Mouse (Mus musculus) midbrain, embryonic 15.5 days (tissue): ENCODE results near the gene Kcnh5. TPM values are rescaled to one million over a fixed set of nuclear protein-coding genes. Genes with fewer than 3 reads are reported as not detected.

Experiments
- ATAC-seq: fragments of 200-750 bp; cut with Nextera tagmentation; replicated peaks from 2 replicates; pipeline ENCODE4 v1.8.0; 2017; ENCODE audit warnings: moderate TSS enrichment
- H3K27ac ChIP-seq: fragments of 300-500 bp; sonication (generic); 2 replicates; pipeline ENCODE4 v1.5.1; 2015; ENCODE audit warnings: mild to moderate bottlenecking, inconsistent platforms
- H3K27me3 ChIP-seq: fragments of 300-500 bp; sonication (generic); replicated peaks from 2 replicates; pipeline ENCODE4 v1.6.1; 2015; ENCODE audit warnings: inconsistent platforms
- H3K36me3 ChIP-seq: fragments of 300-500 bp; sonication (generic); replicated peaks from 2 replicates; pipeline ENCODE4 v1.6.1; 2015; ENCODE audit warnings: inconsistent platforms
- H3K4me1 ChIP-seq: fragments of 300-500 bp; sonication (generic); 2 replicates; pipeline ENCODE4 v1.6.1; 2015; ENCODE audit warnings: inconsistent platforms
- H3K4me2 ChIP-seq: fragments of 300-500 bp; sonication (generic); 2 replicates; pipeline ENCODE4 v1.6.1; 2015; ENCODE audit warnings: inconsistent platforms, mild to moderate bottlenecking, moderate library complexity
- H3K4me3 ChIP-seq: fragments of 300-500 bp; sonication (generic); 2 replicates; pipeline ENCODE4 v1.5.1; 2015; ENCODE audit warnings: mild to moderate bottlenecking, inconsistent platforms
- H3K9ac ChIP-seq: fragments of 300-500 bp; sonication (generic); 2 replicates; pipeline ENCODE4 v1.6.1; 2015; ENCODE audit warnings: mild to moderate bottlenecking, inconsistent platforms
- H3K9me3 ChIP-seq: fragments of 300-500 bp; sonication (generic); 2 replicates; pipeline ENCODE4 v1.6.1; 2016; ENCODE audit warnings: inconsistent platforms
- WGBS: fragments of 180-500 bp; shearing (Covaris S2); methylation state at CpG from one replicate; pipeline ENCODE4 v1.1.7; 2015; ENCODE audit warnings: mixed read lengths; 5-methylcytosine and 5-hydroxymethylcytosine counted together
- polyA plus RNA-seq: library from polyadenylated mRNA; unstranded; fragments of >200 nt; fragmentation: Nextera tagmentation; extraction: Ambion mirVana; gene quantifications from 2 replicates; pipeline ENCODE4 v1.2.1, GENCODE M21; 2015

Gene Kcnh5
- 3.3 and 3.5 TPM in 2 replicates for polyA plus RNA-seq

DNA sequence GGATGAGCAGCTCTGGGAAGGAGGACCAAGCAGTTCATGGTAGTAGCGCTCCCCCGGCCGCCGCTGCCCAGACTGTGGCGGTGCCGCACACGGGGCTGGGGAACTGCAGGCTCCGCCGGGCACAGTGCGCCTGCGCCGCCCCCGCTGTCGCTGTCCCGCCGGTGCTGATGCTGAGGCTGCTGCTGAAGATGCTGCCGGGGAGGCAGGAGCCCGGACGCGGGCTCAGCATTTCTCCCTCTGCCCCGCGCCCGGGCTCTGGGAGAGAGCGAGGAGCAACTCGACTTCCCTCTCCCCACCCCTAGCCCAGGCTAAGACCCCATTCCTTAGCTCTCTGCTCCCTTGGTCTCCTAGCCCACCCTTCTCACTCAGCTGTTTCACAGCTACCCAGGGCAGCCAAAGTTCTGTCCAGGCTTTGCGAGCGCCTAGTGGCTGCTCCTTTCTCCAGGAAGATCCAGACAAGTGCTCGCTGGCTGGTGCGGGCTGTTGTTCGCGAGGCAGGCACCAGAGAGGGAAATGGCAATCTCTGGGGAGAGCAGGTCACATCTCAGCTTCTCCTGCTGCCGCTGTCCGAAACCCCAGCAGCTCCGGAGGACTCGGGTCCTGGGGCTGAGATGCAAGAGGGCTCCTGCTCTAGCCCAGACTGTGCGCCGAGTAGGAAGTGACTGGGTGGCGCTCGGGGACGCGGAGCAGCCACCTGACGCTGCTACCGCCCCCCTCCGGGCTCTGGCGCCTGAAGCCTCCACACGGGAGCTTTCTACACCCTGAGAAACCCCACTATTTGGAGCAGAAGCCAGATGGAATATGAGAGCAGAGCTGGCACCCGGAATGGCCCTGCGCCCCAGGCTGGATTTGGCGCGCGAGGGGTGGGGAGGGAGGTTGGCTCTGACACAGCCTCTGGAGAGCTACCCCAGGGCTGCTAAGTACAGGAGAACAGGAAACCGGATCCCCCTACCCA is at the start of gene Kcnh5:
Gene Kcnh5 (minus strand): TSS at position 642 of the 955 bp plus-strand sequence.
- H3K4me1 ChIP-seq: peaks cover 17% of the 10 kb centered on the region
- peak within 1 kb of the TSS; percentile 99 for H3K4me2 ChIP-seq
- H3K4me3 ChIP-seq: peak within 1 kb of the TSS; percentile 70
- peak; percentile 96 for ATAC-seq
- H3K36me3 ChIP-seq: no peaks in the 10 kb centered on the region
- 1% methylated on average over 46 of the region's 52 CpGs for WGBS
- H3K9ac ChIP-seq: peak within 1 kb of the TSS; percentile 63
- H3K27me3 ChIP-seq: peaks cover 5% of the 10 kb centered on the region; the same call in 1 of the 2 replicates
- peak within 1 kb of the TSS; percentile 77 for H3K27ac ChIP-seq
- H3K9me3 ChIP-seq: no peaks in the 10 kb centered on the region

DNA sequence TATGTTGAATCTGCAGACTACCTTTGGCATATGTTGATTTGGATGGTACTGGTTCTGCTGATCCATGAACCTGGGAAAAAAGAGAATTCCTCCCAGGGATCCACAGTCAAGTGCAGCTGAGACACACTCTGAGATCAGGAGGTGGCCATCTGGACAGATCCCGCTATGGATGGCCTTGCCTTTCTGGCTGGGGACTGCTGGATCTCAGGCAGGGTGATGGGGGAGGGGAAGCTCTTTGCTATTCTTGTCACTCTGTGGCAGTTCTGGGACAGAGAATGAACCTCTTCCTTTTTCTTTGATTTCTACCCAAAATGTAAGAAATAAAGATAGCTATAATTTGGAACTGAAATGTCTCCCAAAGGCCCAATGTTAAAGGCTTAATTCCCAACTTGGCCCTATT is 46.8 kb upstream of the Kcnh5 start:
- ATAC-seq: no peak
- H3K9me3 ChIP-seq: no peaks in the 10 kb centered on the region
- H3K4me1 ChIP-seq: no peaks in the 10 kb centered on the region
- no peak overlapping the region for H3K4me2 ChIP-seq
- no peak overlapping the region for H3K27ac ChIP-seq
- H3K9ac ChIP-seq: no peak overlapping the region
- H3K36me3 ChIP-seq: no peaks in the 10 kb centered on the region
- no peak overlapping the region for H3K4me3 ChIP-seq
- H3K27me3 ChIP-seq: no peaks in the 10 kb centered on the region
- 79% methylated on average over 1 of the region's 1 CpGs for WGBS

DNA sequence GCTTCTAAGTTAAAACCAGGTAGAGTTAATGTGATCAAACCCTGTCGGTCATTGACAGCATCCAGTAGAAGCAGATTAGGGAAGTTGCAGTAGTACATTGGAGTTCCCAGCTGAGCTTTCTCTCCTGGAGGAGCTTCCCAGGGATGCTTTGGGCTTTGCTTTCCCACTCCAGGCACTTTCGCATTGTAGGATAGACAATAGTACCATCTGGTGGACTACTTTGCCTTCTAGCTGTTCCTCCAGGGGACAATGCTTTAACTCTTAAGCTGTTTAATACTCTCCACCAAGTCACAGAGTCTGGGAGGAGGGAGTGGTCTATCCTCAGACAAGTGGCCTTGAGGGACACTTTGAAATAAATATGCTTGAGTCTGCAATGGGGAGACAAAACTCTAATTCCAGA is 12.3 kb upstream of the Kcnh5 start:
- H3K27ac ChIP-seq: no peak overlapping the region
- WGBS: 49% methylated on average over 2 of the region's 2 CpGs
- no peak overlapping the region for H3K4me2 ChIP-seq
- no peaks in the 10 kb centered on the region for H3K27me3 ChIP-seq
- H3K4me3 ChIP-seq: no peak overlapping the region
- ATAC-seq: no peak
- H3K9me3 ChIP-seq: no peaks in the 10 kb centered on the region
- no peak overlapping the region for H3K9ac ChIP-seq
- no peaks in the 10 kb centered on the region for H3K36me3 ChIP-seq
- no peaks in the 10 kb centered on the region for H3K4me1 ChIP-seq

DNA sequence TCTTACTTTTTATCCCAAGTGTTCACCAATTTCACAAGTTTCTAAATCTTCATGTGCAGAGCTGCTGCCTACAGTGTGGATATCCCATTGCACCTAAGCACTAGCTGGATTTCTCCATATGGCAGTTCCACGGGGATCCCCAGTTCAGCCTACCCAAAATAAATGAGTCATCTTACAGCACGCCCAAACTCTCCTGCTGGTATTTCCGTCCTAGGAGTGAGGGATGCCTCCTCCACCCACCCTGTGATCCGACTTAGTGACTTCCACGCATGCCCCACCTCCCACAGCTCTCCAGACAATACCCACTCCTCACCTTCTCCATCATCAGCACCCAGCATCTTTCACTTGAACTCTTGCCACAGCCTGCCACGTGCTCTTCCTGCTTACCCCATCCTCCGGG is 5.5 kb upstream of the Kcnh5 start:
- peaks cover 8% of the 10 kb centered on the region for H3K4me1 ChIP-seq
- no peak overlapping the region for H3K4me2 ChIP-seq
- no peak overlapping the region for H3K27ac ChIP-seq
- H3K9me3 ChIP-seq: no peaks in the 10 kb centered on the region
- no peak overlapping the region for H3K9ac ChIP-seq
- no peak overlapping the region for H3K4me3 ChIP-seq
- 0 out of 2 replicates have a peak, but pooled peaks cover 5% of the 10 kb centered on the region for H3K27me3 ChIP-seq
- H3K36me3 ChIP-seq: no peaks in the 10 kb centered on the region
- no peak for ATAC-seq
- 85% methylated on average over 7 of the region's 7 CpGs for WGBS

DNA sequence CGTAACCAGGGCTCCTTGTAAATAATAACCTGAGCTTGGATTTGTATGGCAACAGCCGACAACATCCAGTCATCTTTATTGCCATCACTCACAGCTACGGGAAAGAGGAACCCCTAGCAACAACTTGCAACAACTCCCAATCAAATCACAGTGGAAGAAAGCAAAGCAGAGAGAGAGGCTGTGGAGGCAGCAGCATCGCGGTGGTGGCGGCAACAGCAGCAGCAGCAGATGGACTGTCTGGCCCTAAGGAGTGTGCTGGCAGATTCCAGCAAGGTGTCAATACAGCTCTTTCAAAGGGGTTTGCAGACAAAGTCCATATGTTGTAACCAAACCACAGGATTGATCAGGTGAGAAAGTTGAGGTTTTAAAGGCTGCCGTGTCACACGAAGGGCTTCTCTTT is 2.4 kb upstream of the Kcnh5 start:
- Histone ChIP-seq H3K9ac (no peak overlapping the region), H3K27ac (no peak overlapping the region), H3K4me2 (no peak overlapping the region), H3K4me1 (peaks cover 17% of the 10 kb centered on the region), H3K4me3 (no peak overlapping the region), H3K9me3 (no peaks in the 10 kb centered on the region), H3K36me3 (no peaks in the 10 kb centered on the region), H3K27me3 (peaks cover 5% of the 10 kb centered on the region; the same call in 1 of the 2 replicates)
- WGBS: 54% methylated on average over 8 of the region's 8 CpGs
- no peak for ATAC-seq

DNA sequence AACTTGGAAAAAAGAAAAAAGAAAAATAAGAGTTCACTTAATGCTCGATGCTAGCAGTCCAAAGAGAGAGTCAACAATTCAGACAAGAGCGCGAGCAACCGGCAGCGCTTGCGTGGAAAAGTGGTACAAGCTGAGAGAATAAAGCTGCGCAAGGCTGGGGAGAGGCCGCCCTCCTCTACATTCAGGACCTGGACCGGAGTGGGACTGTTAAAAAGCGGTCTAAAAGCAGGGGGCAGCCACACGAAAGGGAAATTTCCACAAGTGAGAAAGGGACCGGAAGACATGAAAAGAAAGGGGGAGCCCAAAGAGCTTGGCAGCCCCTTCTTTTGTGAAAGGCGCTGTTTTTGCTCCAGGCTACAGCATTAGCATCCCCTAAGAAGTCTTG is 506 bp upstream of the Kcnh5 start:
- Histone ChIP-seq H3K4me2 (peak overlapping the region; percentile 99), H3K9ac (peak overlapping the region; percentile 63), H3K27me3 (peaks cover 5% of the 10 kb centered on the region; the same call in 1 of the 2 replicates), H3K27ac (peak overlapping the region; percentile 77; the same call in 1 of the 2 replicates), H3K36me3 (no peaks in the 10 kb centered on the region), H3K9me3 (no peaks in the 10 kb centered on the region), H3K4me1 (peaks cover 17% of the 10 kb centered on the region), H3K4me3 (peak overlapping the region; percentile 70)
- 0% methylated on average over 13 of the region's 13 CpGs for WGBS
- no peak for ATAC-seq

DNA sequence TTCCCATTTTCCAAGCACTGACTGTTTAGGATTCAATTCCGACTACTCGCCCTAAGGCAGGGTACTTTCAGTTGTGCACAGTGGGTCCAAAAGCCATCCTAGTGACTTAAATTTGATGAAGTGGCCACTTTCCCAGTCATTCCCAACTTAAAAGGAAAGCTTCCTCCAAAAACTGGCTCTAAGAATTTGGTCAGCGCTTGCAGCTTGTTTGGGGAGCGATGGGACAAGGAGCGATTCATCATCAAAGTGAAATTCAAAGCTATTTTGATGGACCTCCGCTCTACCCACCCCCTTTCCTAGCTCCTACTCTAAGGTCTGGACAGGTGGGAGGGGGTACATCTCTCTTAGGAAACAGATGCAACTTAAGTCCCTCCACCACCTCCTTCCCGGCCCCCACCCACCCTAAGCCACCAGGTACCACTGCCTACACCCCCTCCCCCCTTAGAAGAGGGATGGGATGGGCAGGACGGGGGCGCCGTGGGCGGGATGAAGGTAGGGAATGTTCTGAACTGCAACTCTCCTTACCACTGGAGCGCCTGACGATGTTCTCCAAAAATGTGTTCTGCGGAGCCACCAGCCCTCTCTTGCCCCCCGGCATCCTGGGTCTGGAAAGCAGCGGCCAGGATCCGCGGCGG is 1.1 kb downstream of the Kcnh5 start:
- WGBS: 1% methylated on average over 19 of the region's 19 CpGs
- Histone ChIP-seq H3K36me3 (no peaks in the 10 kb centered on the region), H3K9ac (peak overlapping the region; percentile 63), H3K4me2 (peak overlapping the region; percentile 99), H3K9me3 (no peaks in the 10 kb centered on the region), H3K27ac (peak overlapping the region; percentile 77), H3K4me1 (peaks cover 17% of the 10 kb centered on the region), H3K4me3 (peak overlapping the region; percentile 70), H3K27me3 (peaks cover 5% of the 10 kb centered on the region; the same call in 1 of the 2 replicates)
- peak; percentile 60 for ATAC-seq

DNA sequence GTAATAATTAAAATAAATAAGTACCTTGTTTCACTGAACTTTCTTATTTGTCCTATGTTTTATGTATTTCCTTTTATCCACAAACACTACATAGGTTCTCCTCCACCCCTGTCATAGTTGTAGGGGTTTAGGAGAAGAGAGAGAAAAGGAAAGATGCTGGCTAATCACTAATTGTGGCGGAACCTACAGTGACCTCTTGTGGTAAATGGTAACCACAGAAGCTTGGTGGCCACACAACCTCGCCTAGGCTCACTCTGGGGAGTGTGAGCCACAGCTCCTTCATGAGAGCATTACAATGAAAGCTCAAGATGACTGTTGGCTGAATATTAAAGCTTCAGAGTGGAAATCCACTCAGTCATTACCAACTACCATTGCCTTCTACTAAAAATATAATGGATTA is 6.2 kb downstream of the Kcnh5 start:
- H3K9ac ChIP-seq: no peak overlapping the region
- no peak for ATAC-seq
- H3K36me3 ChIP-seq: no peaks in the 10 kb centered on the region
- peaks cover 5% of the 10 kb centered on the region for H3K4me1 ChIP-seq
- 21% methylated on average over 2 of the region's 2 CpGs for WGBS
- no peak overlapping the region for H3K4me3 ChIP-seq
- H3K9me3 ChIP-seq: no peaks in the 10 kb centered on the region
- no peak overlapping the region for H3K27ac ChIP-seq
- H3K27me3 ChIP-seq: no peaks in the 10 kb centered on the region; the same call in 1 of the 2 replicates
- no peak overlapping the region for H3K4me2 ChIP-seq

DNA sequence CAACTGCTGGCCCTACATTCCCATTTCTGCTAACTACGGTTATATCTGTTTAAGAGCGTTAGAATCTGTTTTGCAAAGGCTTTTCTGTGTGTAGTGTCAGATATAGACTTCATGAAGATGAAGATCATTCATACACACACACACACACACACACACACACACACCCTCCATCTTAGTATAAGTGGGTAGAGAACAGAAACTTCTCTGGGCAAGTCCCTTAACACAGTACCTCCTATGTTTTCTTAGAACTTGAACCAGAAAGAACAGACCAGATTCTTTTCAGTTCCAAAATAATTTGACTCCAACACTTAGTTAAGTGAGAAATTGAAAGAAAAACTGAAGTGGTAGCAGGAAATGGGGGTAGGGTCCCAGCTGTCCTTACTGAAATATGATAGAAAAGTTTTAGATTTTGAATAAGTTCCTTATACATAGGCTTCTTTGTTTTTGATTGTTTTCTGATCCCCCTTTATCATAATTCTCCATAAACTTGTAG is 24.0 kb downstream of the Kcnh5 start:
- Histone ChIP-seq H3K9ac (no peak overlapping the region), H3K27ac (no peak overlapping the region), H3K27me3 (no peaks in the 10 kb centered on the region), H3K4me2 (no peak overlapping the region), H3K4me3 (no peak overlapping the region), H3K36me3 (no peaks in the 10 kb centered on the region), H3K9me3 (no peaks in the 10 kb centered on the region), H3K4me1 (no peaks in the 10 kb centered on the region)
- ATAC-seq: no peak
- WGBS: 96% methylated on average over 2 of the region's 2 CpGs

DNA sequence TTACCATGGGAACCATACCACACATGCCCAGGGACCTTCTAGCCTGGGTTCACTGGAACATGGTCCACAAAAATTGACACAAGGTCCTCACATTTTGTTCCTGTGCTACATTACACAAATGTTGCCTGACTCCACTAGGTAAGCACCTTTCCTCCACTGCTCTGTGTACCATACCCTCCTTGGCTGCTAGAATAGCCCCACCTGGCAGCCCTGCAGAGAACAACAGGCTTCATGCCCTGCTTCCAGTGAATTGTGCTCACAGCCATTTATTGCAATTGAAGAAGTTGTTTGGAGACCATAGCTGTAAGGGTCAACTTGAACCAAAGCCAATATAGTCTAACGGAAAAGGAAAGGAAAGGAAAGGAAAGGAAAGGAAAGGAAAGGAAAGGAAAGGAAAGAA is 37.3 kb downstream of the Kcnh5 start:
- Histone ChIP-seq H3K4me1 (no peaks in the 10 kb centered on the region), H3K4me2 (no peak overlapping the region), H3K36me3 (no peaks in the 10 kb centered on the region), H3K9ac (no peak overlapping the region), H3K9me3 (no peaks in the 10 kb centered on the region), H3K27me3 (no peaks in the 10 kb centered on the region), H3K4me3 (no peak overlapping the region), H3K27ac (no peak overlapping the region)
- ATAC-seq: no peak
- WGBS: 74% methylated on average over 1 of the region's 1 CpGs

DNA sequence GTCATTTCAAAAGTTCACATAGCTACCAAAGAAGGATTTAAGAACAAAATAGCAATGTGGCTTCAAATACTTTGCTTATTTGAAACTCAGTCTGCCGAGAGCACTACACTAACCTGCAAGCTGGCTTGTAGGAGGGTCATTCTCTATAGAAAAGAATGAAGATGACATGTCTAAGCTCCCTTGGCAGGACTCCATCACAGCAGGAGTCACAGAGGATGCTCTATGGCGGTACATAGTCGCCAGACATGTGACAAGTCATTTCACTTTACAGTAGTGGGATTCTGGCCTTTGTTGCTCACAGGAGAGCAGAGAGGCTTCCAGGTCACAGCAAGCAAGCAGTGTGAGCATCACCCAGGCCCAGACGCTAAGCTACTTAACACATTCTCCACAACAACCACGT is 85.2 kb downstream of the Kcnh5 start:
- no peak for ATAC-seq
- H3K36me3 ChIP-seq: no peaks in the 10 kb centered on the region
- H3K4me3 ChIP-seq: no peak overlapping the region
- H3K27me3 ChIP-seq: no peaks in the 10 kb centered on the region
- WGBS: 72% methylated on average over 5 of the region's 5 CpGs
- H3K9me3 ChIP-seq: no peaks in the 10 kb centered on the region
- H3K4me1 ChIP-seq: no peaks in the 10 kb centered on the region
- H3K27ac ChIP-seq: no peak overlapping the region
- no peak overlapping the region for H3K9ac ChIP-seq
- H3K4me2 ChIP-seq: no peak overlapping the region

DNA sequence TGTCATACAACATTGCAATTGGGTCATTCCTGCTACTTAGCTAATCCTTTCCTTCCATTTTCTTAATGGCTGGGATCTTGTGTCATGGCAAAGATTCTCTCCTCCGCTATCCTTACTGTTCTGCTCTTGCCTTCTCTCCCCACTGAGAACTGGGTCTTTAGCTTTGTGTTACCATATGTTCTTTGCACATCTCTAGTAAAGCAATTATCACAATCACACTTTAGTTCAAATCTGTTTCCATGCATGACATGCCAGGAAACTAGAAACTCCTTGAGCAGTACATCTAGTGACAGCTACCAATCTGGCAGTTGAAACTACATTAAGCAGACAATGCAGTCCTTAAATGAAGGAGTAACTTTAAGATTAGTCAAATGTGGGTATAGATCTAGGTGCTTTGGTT is 86.2 kb downstream of the Kcnh5 start:
- Histone ChIP-seq H3K27me3 (no peaks in the 10 kb centered on the region), H3K4me2 (no peak overlapping the region), H3K27ac (no peak overlapping the region), H3K4me1 (no peaks in the 10 kb centered on the region), H3K9ac (no peak overlapping the region), H3K4me3 (no peak overlapping the region), H3K9me3 (no peaks in the 10 kb centered on the region), H3K36me3 (no peaks in the 10 kb centered on the region)
- 95% methylated on average over 1 of the region's 1 CpGs for WGBS
- ATAC-seq: no peak
